Mouse (Mus musculus) T-helper 17 cell (primary cell): ENCODE measurements around the gene Rec8.

Experiments
- in situ Hi-C, 2 experiments: fragments of 300-600 bp; cut with MboI, MseI; formaldehyde crosslinking; loops; 1 replicate in 1 of 2; 2 replicates in 1 of 2; pipeline ENCODE4 v1.15.1; 2025; ENCODE audit warnings: high pct_unique_total_duplicates in 2 of 2

Gene Rec8

GRCm38 (mm10) chr14:55592226-55592625 lies 25.6 kb upstream of the Rec8 start:
- in situ Hi-C loops = no loop called here

GRCm38 (mm10) chr14:55596036-55596690 lies 21.7 kb upstream of the Rec8 start:
- in situ Hi-C loops = no loop called here

GRCm38 (mm10) chr14:55598521-55599390 lies 19.1 kb upstream of the Rec8 start:
- in situ Hi-C loops = no loop called here

- in situ Hi-C loops = no loop called here
Observed at GRCm38 (mm10) chr14:55603271-55603632, 14.6 kb upstream of the Rec8 start, which contains the start of gene Irf9. Gene Irf9 (plus strand): TSS chr14:55603571.

- in situ Hi-C loops = no loop called here
Observed at GRCm38 (mm10) chr14:55603633-55604576, 13.9 kb upstream of the Rec8 start.

- in situ Hi-C loops = no loop called here
Observed at GRCm38 (mm10) chr14:55604823-55605222, 13.0 kb upstream of the Rec8 start.

GRCm38 (mm10) chr14:55605743-55606459 lies 11.9 kb upstream of the Rec8 start:
- in situ Hi-C loops = no loop called here

GRCm38 (mm10) chr14:55608339-55608738 lies 9.5 kb upstream of the Rec8 start:
- in situ Hi-C loops = no loop called here

- in situ Hi-C loops = no loop called here
Observed at GRCm38 (mm10) chr14:55613346-55613745, 4.5 kb upstream of the Rec8 start.

- in situ Hi-C loops = no loop called here
Observed at GRCm38 (mm10) chr14:55614565-55615178, 3.2 kb upstream of the Rec8 start.

GRCm38 (mm10) chr14:55615876-55616275 lies 2.0 kb upstream of the Rec8 start:
- in situ Hi-C loops = no loop called here

- in situ Hi-C loops = no loop called here
Observed at GRCm38 (mm10) chr14:55616844-55617243, 993 bp upstream of the Rec8 start.

GRCm38 (mm10) chr14:55618486-55619195 lies 804 bp downstream of the Rec8 start:
- in situ Hi-C loops = no loop called here

GRCm38 (mm10) chr14:55628077-55628827 lies 10.4 kb downstream of the Rec8 start:
- in situ Hi-C loops = no loop called here

GRCm38 (mm10) chr14:55629312-55629711 lies 11.5 kb downstream of the Rec8 start:
- in situ Hi-C loops = no loop called here

- in situ Hi-C loops = loop anchor here in 1 of 2 experiments (5.0 kb wide), 1 partner anchor 87 kb away; the partner anchor contains the start of gene Rabggta
Observed at GRCm38 (mm10) chr14:55634874-55635522, 17.2 kb downstream of the Rec8 start.

GRCm38 (mm10) chr14:55635523-55636007 lies 17.7 kb downstream of the Rec8 start, which contains the start of gene Ipo4:
Gene Ipo4 (minus strand): TSS chr14:55635957.
- in situ Hi-C loops = loop anchor here in 1 of 2 experiments (5.0 kb wide), 1 partner anchor 87 kb away; the partner anchor contains the start of gene Rabggta

GRCm38 (mm10) chr14:55637795-55638194 lies 20.0 kb downstream of the Rec8 start, which contains the start of gene Gm49378:
Gene Gm49378 (minus strand): TSS chr14:55637895.
- in situ Hi-C loops = loop anchor here in 1 of 2 experiments (5.0 kb wide), 1 partner anchor 85 kb away; the partner anchor contains the start of gene Rabggta
